8 mouse cellular contexts compared by ENCODE assay signal in genomic region chr6:88044234-88044576, GRCm38 (mm10). TPM values are rescaled to one million over a fixed set of nuclear protein-coding genes. Genes with fewer than 3 reads are reported as not detected.
DNase-seq lines count a peak whose midpoint lies in the region; ATAC-seq and TF ChIP-seq lines count a peak whose summit lies in the region.

No protein-coding gene starts in this region.

- 0% methylated on average over 3 of the region's 3 CpGs for WGBS in heart, embryonic 13.5 days
- WGBS in forebrain, embryonic 10.5 days: 4% methylated on average over 3 of the region's 3 CpGs
- WGBS in liver, embryonic 15.5 days (ENCODE audit: insufficient replicate concordance): 1% methylated on average over 3 of the region's 3 CpGs

- no peaks in the 10 kb centered on the region for H3K9me3 ChIP-seq in heart, embryonic 13.5 days
- no peaks in the 10 kb centered on the region for H3K9me3 ChIP-seq in E14TG2a.4 (ENCODE audit: low read length)
- H3K9me3 ChIP-seq in forebrain, embryonic 10.5 days: no peaks in the 10 kb centered on the region
- H3K9me3 ChIP-seq in liver, embryonic 15.5 days (replicated peaks): no peaks in the 10 kb centered on the region

- H3K27ac ChIP-seq in heart, embryonic 13.5 days (replicated peaks): peak overlapping the region; percentile 92
- peak overlapping the region; percentile 94 for H3K27ac ChIP-seq in forebrain, embryonic 10.5 days
- peak overlapping the region; percentile 88 for H3K27ac ChIP-seq in liver, embryonic 15.5 days (replicated peaks)

- H3K4me2 ChIP-seq in heart, embryonic 13.5 days: peak overlapping the region; percentile 95
- H3K4me2 ChIP-seq in liver, embryonic 15.5 days: peak overlapping the region; percentile 85

- H3K4me3 ChIP-seq in heart, embryonic 13.5 days: peak overlapping the region; percentile 89
- peak overlapping the region; percentile 93 for H3K4me3 ChIP-seq in E14TG2a.4 (replicated peaks; ENCODE audit: low read length)
- peak overlapping the region; percentile 96 for H3K4me3 ChIP-seq in forebrain, embryonic 10.5 days
- H3K4me3 ChIP-seq in liver, embryonic 15.5 days (replicated peaks): peak overlapping the region; percentile 91

- ATAC-seq in heart, embryonic 13.5 days (ENCODE audit: extremely low read depth, insufficient number of reproducible peaks, low FRiP score, low TSS enrichment): no peak
- ATAC-seq in liver, embryonic 15.5 days (ENCODE audit: insufficient read depth): no peak

- TF ChIP-seq CTCF in E14TG2a.4 (conservative IDR thresholded peaks at IDR 0.05; ENCODE audit: low read length): no peak

- DNase-seq in heart, postnatal 4 days: no peak
- DNase-seq in forebrain, embryonic 10.5 days (ENCODE audit: extremely low spot score, low spot score): no peak
- DNase-seq in urinary bladder, postnatal 4 days (ENCODE audit: low spot score in 2 of 2): no peak
- DNase-seq in adrenal gland, postnatal 25 days: no peak
- no peak for DNase-seq in ovary, postnatal 10 days (ENCODE audit: low spot score)

- peak overlapping the region; percentile 97 for H3K9ac ChIP-seq in heart, embryonic 13.5 days
- H3K9ac ChIP-seq in liver, embryonic 15.5 days: peak overlapping the region; percentile 91

- H3K27me3 ChIP-seq in heart, embryonic 13.5 days (replicated peaks): peaks cover 9% of the 10 kb centered on the region; the same call in 1 of the 2 replicates
- H3K27me3 ChIP-seq in E14TG2a.4 (ENCODE audit: insufficient read depth, low read length): no peaks in the 10 kb centered on the region
- peaks cover 20% of the 10 kb centered on the region for H3K27me3 ChIP-seq in forebrain, embryonic 10.5 days (ENCODE audit: poor library complexity, severe bottlenecking)
- H3K27me3 ChIP-seq in liver, embryonic 15.5 days: 0 out of 2 replicates have a peak, but pooled peaks cover under 1% of the 10 kb centered on the region

- peaks cover 39% of the 10 kb centered on the region for H3K4me1 ChIP-seq in heart, embryonic 13.5 days
- peaks cover 63% of the 10 kb centered on the region for H3K4me1 ChIP-seq in E14TG2a.4 (replicated peaks; ENCODE audit: low read depth, low read length)
- peaks cover 27% of the 10 kb centered on the region for H3K4me1 ChIP-seq in forebrain, embryonic 10.5 days
- peaks cover 49% of the 10 kb centered on the region for H3K4me1 ChIP-seq in liver, embryonic 15.5 days (replicated peaks)

- H3K36me3 ChIP-seq in heart, embryonic 13.5 days: peaks cover 6% of the 10 kb centered on the region
- H3K36me3 ChIP-seq in E14TG2a.4 (ENCODE audit: insufficient read depth, low read length): peaks cover 38% of the 10 kb centered on the region
- peaks cover 11% of the 10 kb centered on the region for H3K36me3 ChIP-seq in forebrain, embryonic 10.5 days (replicated peaks)
- H3K36me3 ChIP-seq in liver, embryonic 15.5 days (replicated peaks): peaks cover 6% of the 10 kb centered on the region; the same call in 1 of the 2 replicates

RNA-seq across cellular contexts. Expression of gene Rab7, which starts 0.9 kb away (rescaled TPM):
- polyA plus RNA-seq in heart, embryonic 13.5 days (2015; fragmentation: Nextera tagmentation; extraction: Ambion mirVana): 195 and 206 TPM in 2 replicates
- total RNA-seq in heart, postnatal 4 days (2021): 100 to 1,000 TPM; 246 to 271 TPM
- 202 and 205 TPM in 2 replicates for polyA plus RNA-seq in forebrain, embryonic 10.5 days (2016; fragmentation: Nextera tagmentation; extraction: Ambion mirVana)
- 110 and 117 TPM in 2 replicates for polyA plus RNA-seq in liver, embryonic 15.5 days (2015; fragmentation: Nextera tagmentation; extraction: Ambion mirVana)
- total RNA-seq in adrenal gland, postnatal 25 days (2021): 313 and 326 TPM in 2 replicates

RNA-seq across cellular contexts. Expression of gene Rpn1, which starts 40.1 kb away (rescaled TPM):
- 207 and 217 TPM in 2 replicates for polyA plus RNA-seq in heart, embryonic 13.5 days (2015; fragmentation: Nextera tagmentation; extraction: Ambion mirVana)
- 100 to 1,000 TPM; 128 to 130 TPM for total RNA-seq in heart, postnatal 4 days (2021)
- 301 and 303 TPM in 2 replicates for polyA plus RNA-seq in forebrain, embryonic 10.5 days (2016; fragmentation: Nextera tagmentation; extraction: Ambion mirVana)
- polyA plus RNA-seq in liver, embryonic 15.5 days (2015; fragmentation: Nextera tagmentation; extraction: Ambion mirVana): 181 and 184 TPM in 2 replicates
- 211 and 212 TPM in 2 replicates for total RNA-seq in adrenal gland, postnatal 25 days (2021)
